Mouse (Mus musculus) thymus, adult 2 months (tissue): ENCODE measurements around the gene Shisa2. TPM values are rescaled to one million over a fixed set of nuclear protein-coding genes. Genes with fewer than 3 reads are reported as not detected.

ENCODE experiments used
- DNase-seq: peaks from one replicate; pipeline ENCODE4 v3.0.0; 2021
- H3K27ac ChIP-seq: fragments of 200-500 bp; 2 replicates; pipeline ENCODE4 v1.5.1; 2012; ENCODE audit warnings: low read length, control low read depth; ENCODE audit not compliant: control insufficient read depth, insufficient read depth
- H3K27me3 ChIP-seq: fragments of 200-500 bp; 2 replicates; pipeline ENCODE4 v1.6.1; 2012; ENCODE audit warnings: mild to moderate bottlenecking, low read length, moderate library complexity, mixed read lengths; ENCODE audit not compliant: control insufficient read depth, insufficient read depth
- H3K36me3 ChIP-seq: fragments of 200-500 bp; 2 replicates; pipeline ENCODE4 v1.6.1; 2012; ENCODE audit warnings: mild to moderate bottlenecking, low read length, moderate library complexity; ENCODE audit not compliant: control insufficient read depth, insufficient read depth
- H3K4me1 ChIP-seq: fragments of 200-500 bp; replicated peaks from 2 replicates; pipeline ENCODE4 v1.6.1; 2012; ENCODE audit warnings: low read length; ENCODE audit not compliant: control insufficient read depth, insufficient read depth
- H3K4me3 ChIP-seq: fragments of 200-500 bp; 2 replicates; pipeline ENCODE4 v1.5.1; 2012; ENCODE audit warnings: mild to moderate bottlenecking, low read length, control low read depth, moderate library complexity; ENCODE audit not compliant: control insufficient read depth, insufficient read depth
- CTCF ChIP-seq: fragments of 200-500 bp; IDR thresholded peaks from 2 replicates; pipeline ENCODE4 v1.5.1; 2012; ENCODE audit warnings: mild to moderate bottlenecking, control low read depth, low read length, moderate library complexity, borderline replicate concordance; ENCODE audit not compliant: control insufficient read depth, poor library complexity, insufficient read depth; ENCODE audit errors: extremely low read depth
- POLR2A ChIP-seq: fragments of 200-500 bp; IDR thresholded peaks from 2 replicates; pipeline ENCODE4 v1.6.1; 2012; ENCODE audit warnings: mild to moderate bottlenecking, low read length, control low read depth, moderate library complexity; ENCODE audit not compliant: control insufficient read depth, poor library complexity, insufficient read depth; ENCODE audit errors: extremely low read depth
- WGBS: fragments of 180-500 bp; shearing (Covaris S2); methylation state at CpG from one replicate; pipeline ENCODE4 v1.1.7; 2018; 5-methylcytosine and 5-hydroxymethylcytosine counted together
- polyA plus RNA-seq: library from polyadenylated mRNA; depleted of rRNA; stranded (reverse); fragments of >200 nt; gene quantifications from 2 replicates; pipeline ENCODE4 v1.2.3, GENCODE M21; 2012

Shisa2 gene
- polyA plus RNA-seq, 1 experiment = 37.2 TPM

- H3K4me3 ChIP-seq = no peak overlapping the region
- H3K36me3 ChIP-seq = no peaks in the 10 kb centered on the region
- H3K27me3 ChIP-seq = no peaks in the 10 kb centered on the region; the same call in 1 of the 2 replicates
- no peaks in the 10 kb centered on the region for H3K4me1 ChIP-seq
- TF ChIP-seq CTCF (no peak), POLR2A (no peak)
- no peak overlapping the region for H3K27ac ChIP-seq
- no peak for DNase-seq
- WGBS = 89% methylated on average over 9 of the region's 9 CpGs
These were observed 5.0 kb downstream of the Shisa2 start for GRCm38 (mm10) chr14:59630096-59630495.

GRCm38 (mm10) chr14:59632067-59632466 is 7.0 kb downstream of the Shisa2 start:
- H3K27ac ChIP-seq = no peak overlapping the region
- H3K27me3 ChIP-seq = no peaks in the 10 kb centered on the region; the same call in 1 of the 2 replicates
- no peak for DNase-seq
- no peaks in the 10 kb centered on the region for H3K36me3 ChIP-seq
- WGBS = 90% methylated on average over 6 of the region's 6 CpGs
- no peak overlapping the region for H3K4me3 ChIP-seq
- no peak for TF ChIP-seq POLR2A
- no peak for TF ChIP-seq CTCF
- no peaks in the 10 kb centered on the region for H3K4me1 ChIP-seq

GRCm38 (mm10) chr14:59633295-59633898 is 8.3 kb downstream of the Shisa2 start:
- TF ChIP-seq CTCF = no peak
- no peak overlapping the region for H3K4me3 ChIP-seq
- no peaks in the 10 kb centered on the region for H3K27me3 ChIP-seq
- no peak overlapping the region for H3K27ac ChIP-seq
- H3K36me3 ChIP-seq = no peaks in the 10 kb centered on the region
- 97% methylated on average over 5 of the region's 5 CpGs for WGBS
- DNase-seq = no peak
- H3K4me1 ChIP-seq = no peaks in the 10 kb centered on the region

- Histone ChIP-seq H3K27me3 (no peaks in the 10 kb centered on the region), H3K4me1 (no peaks in the 10 kb centered on the region), H3K27ac (no peak overlapping the region), H3K36me3 (no peaks in the 10 kb centered on the region), H3K4me3 (no peak overlapping the region)
- no peak for DNase-seq
- no peak for TF ChIP-seq POLR2A
- TF ChIP-seq CTCF = no peak
- WGBS = 93% methylated on average over 9 of the region's 9 CpGs
These were observed 8.9 kb downstream of the Shisa2 start for GRCm38 (mm10) chr14:59633988-59634387.

- H3K36me3 ChIP-seq = no peaks in the 10 kb centered on the region
- no peak for DNase-seq
- WGBS = 85% methylated on average over 7 of the region's 7 CpGs
- peaks cover 8% of the 10 kb centered on the region for H3K4me1 ChIP-seq
- no peaks in the 10 kb centered on the region for H3K27me3 ChIP-seq
- TF ChIP-seq POLR2A (no peak), CTCF (no peak)
- H3K27ac ChIP-seq = no peak overlapping the region
- H3K4me3 ChIP-seq = no peak overlapping the region
These were observed 14.0 kb downstream of the Shisa2 start for GRCm38 (mm10) chr14:59638906-59639703.

- 95% methylated on average over 5 of the region's 5 CpGs for WGBS
- Histone ChIP-seq H3K4me3 (no peak overlapping the region), H3K27ac (no peak overlapping the region), H3K27me3 (no peaks in the 10 kb centered on the region), H3K4me1 (peaks cover 21% of the 10 kb centered on the region), H3K36me3 (no peaks in the 10 kb centered on the region)
- DNase-seq = no peak
- TF ChIP-seq CTCF (no peak), POLR2A (no peak)
These were observed 16.7 kb downstream of the Shisa2 start for GRCm38 (mm10) chr14:59641856-59642255.
